Mouse (Mus musculus): ENCODE data around the gene Sac3d1.

DNA sequence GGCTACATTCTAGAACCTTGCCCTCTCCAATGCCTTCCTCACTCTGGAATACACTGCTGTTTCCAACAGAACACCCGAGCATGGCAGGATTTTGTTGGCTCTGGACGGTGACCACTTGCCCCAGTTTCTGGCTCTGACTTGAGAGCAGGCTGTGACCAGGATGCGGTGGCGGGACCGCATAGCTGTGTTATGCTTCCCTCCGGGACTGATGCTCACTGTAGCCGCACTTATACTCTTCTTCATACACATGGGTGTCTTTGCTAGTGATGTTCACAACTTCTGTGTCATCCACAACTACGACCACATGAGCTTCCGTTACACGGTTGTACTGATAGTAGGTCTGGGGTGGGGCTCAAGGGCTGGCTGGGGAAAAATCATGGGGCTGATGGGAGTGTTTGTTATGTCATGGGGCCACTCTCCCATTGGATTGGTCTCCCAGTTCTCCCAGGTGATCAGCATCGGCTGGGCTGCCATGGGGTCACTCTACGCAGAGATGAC is 38.4 kb downstream of the Sac3d1 start, which contains the start of gene Tmem262:
- no peak for TF ChIP-seq CTCF (IDR thresholded peaks at IDR 0.05; ENCODE audit: low read depth, low read length)
- no peak for TF ChIP-seq POLR2A (IDR thresholded peaks at IDR 0.05; ENCODE audit: insufficient read depth, low read length)
- no peak for TF ChIP-seq EP300 (IDR thresholded peaks at IDR 0.05; ENCODE audit: insufficient read depth, low read depth, low read length)
